Mouse (Mus musculus): ENCODE measurements around the gene Gas6. TPM values are rescaled to one million over a fixed set of nuclear protein-coding genes. Genes with fewer than 3 reads are reported as not detected.
A peak's percentile ranks its signal among the peaks of the same experiment; 100 is the strongest.

Gas6 gene
- polyA plus RNA-seq, 1 experiment from 2014 or later, result 43.5 TPM

GRCm38 (mm10) chr8:13428156-13428555 lies 66.1 kb downstream of the Gas6 start:
- no peak for TF ChIP-seq CTCF (IDR thresholded peaks at IDR 0.05; ENCODE audit: low read depth)
- Histone ChIP-seq H3K4me1 (ENCODE audit: insufficient read depth) (no peaks in the 10 kb centered on the region), H3K27me3 (ENCODE audit: insufficient read depth, low read length) (no peaks in the 10 kb centered on the region), H3K4me3 (ENCODE audit: low read depth, low read length) (no peak overlapping the region), H3K4me2 (no peak overlapping the region), H3K9ac (no peak overlapping the region), H3K27ac (ENCODE audit: low read depth) (no peak overlapping the region; the same call in 1 of the 2 replicates), H3K9me3 (ENCODE audit: low read depth, low read length) (no peaks in the 10 kb centered on the region), H3K36me3 (ENCODE audit: insufficient read depth) (no peaks in the 10 kb centered on the region)
- ATAC-seq (ENCODE audit: insufficient read depth) (no peak), DNase-seq (no peak)
- WGBS, result 77% methylated on average over 9 of the region's 9 CpGs

GRCm38 (mm10) chr8:13427351-13427750 lies 66.9 kb downstream of the Gas6 start:
- TF ChIP-seq CTCF (IDR thresholded peaks at IDR 0.05; ENCODE audit: low read depth), result no peak
- no peak overlapping the region for H3K4me2 ChIP-seq
- DNase-seq (peak; percentile 35), ATAC-seq (ENCODE audit: insufficient read depth) (no peak)
- no peaks in the 10 kb centered on the region for H3K27me3 ChIP-seq (ENCODE audit: insufficient read depth, low read length)
- H3K9me3 ChIP-seq (ENCODE audit: low read depth, low read length), result no peaks in the 10 kb centered on the region
- no peak overlapping the region for H3K9ac ChIP-seq
- H3K4me1 ChIP-seq (ENCODE audit: insufficient read depth), result no peaks in the 10 kb centered on the region
- 57% methylated on average over 6 of the region's 6 CpGs for WGBS
- H3K27ac ChIP-seq (ENCODE audit: low read depth), result no peak overlapping the region
- H3K4me3 ChIP-seq (ENCODE audit: low read depth, low read length), result no peak overlapping the region
- no peaks in the 10 kb centered on the region for H3K36me3 ChIP-seq (ENCODE audit: insufficient read depth)

GRCm38 (mm10) chr8:13420970-13421369 lies 73.3 kb downstream of the Gas6 start:
- Histone ChIP-seq H3K27me3 (ENCODE audit: insufficient read depth, low read length) (no peaks in the 10 kb centered on the region), H3K36me3 (ENCODE audit: insufficient read depth) (no peaks in the 10 kb centered on the region), H3K4me1 (ENCODE audit: insufficient read depth) (no peaks in the 10 kb centered on the region), H3K9ac (no peak overlapping the region), H3K27ac (ENCODE audit: low read depth) (no peak overlapping the region), H3K4me3 (ENCODE audit: low read depth, low read length) (no peak overlapping the region), H3K4me2 (no peak overlapping the region), H3K9me3 (ENCODE audit: low read depth, low read length) (no peaks in the 10 kb centered on the region)
- no peak for TF ChIP-seq CTCF (IDR thresholded peaks at IDR 0.05; ENCODE audit: low read depth)
- 89% methylated on average over 6 of the region's 6 CpGs for WGBS
- ATAC-seq (ENCODE audit: insufficient read depth), result no peak
- DNase-seq, result no peak

- Histone ChIP-seq H3K4me1 (ENCODE audit: insufficient read depth) (no peaks in the 10 kb centered on the region), H3K4me2 (no peak overlapping the region), H3K9ac (no peak overlapping the region), H3K36me3 (ENCODE audit: insufficient read depth) (no peaks in the 10 kb centered on the region), H3K9me3 (ENCODE audit: low read depth, low read length) (no peaks in the 10 kb centered on the region), H3K27ac (ENCODE audit: low read depth) (no peak overlapping the region), H3K27me3 (ENCODE audit: insufficient read depth, low read length) (no peaks in the 10 kb centered on the region), H3K4me3 (ENCODE audit: low read depth, low read length) (no peak overlapping the region)
- no peak for ATAC-seq (ENCODE audit: insufficient read depth)
- DNase-seq, result no peak
- TF ChIP-seq CTCF (IDR thresholded peaks at IDR 0.05; ENCODE audit: low read depth), result no peak
- WGBS, result 71% methylated on average over 2 of the region's 2 CpGs
Observed at GRCm38 (mm10) chr8:13419111-13419639, 75.1 kb downstream of the Gas6 start.

GRCm38 (mm10) chr8:13415879-13416278 lies 78.4 kb downstream of the Gas6 start:
- H3K27ac ChIP-seq (ENCODE audit: low read depth), result no peak overlapping the region
- H3K36me3 ChIP-seq (ENCODE audit: insufficient read depth), result no peaks in the 10 kb centered on the region
- no peak overlapping the region for H3K4me3 ChIP-seq (ENCODE audit: low read depth, low read length)
- H3K4me1 ChIP-seq (ENCODE audit: insufficient read depth), result no peaks in the 10 kb centered on the region
- H3K9ac ChIP-seq, result no peak overlapping the region
- 72% methylated on average over 10 of the region's 10 CpGs for WGBS
- DNase-seq (no peak), ATAC-seq (ENCODE audit: insufficient read depth) (no peak)
- no peaks in the 10 kb centered on the region for H3K9me3 ChIP-seq (ENCODE audit: low read depth, low read length)
- no peak overlapping the region for H3K4me2 ChIP-seq
- no peaks in the 10 kb centered on the region for H3K27me3 ChIP-seq (ENCODE audit: insufficient read depth, low read length)
- TF ChIP-seq CTCF (IDR thresholded peaks at IDR 0.05; ENCODE audit: low read depth), result no peak

Other genes starting within 250 kb of the Gas6 start
- gene Adprhl1, start 240.3 kb downstream of the Gas6 start, polyA plus RNA-seq (2014; fragmentation: Nextera tagmentation; extraction: Ambion mirVana), result 1.6 TPM in 1 of 2 replicates, not detected in the other
- 26.2 TPM in 2 replicates for gene Dcun1d2, start 206.4 kb downstream of the Gas6 start, polyA plus RNA-seq (2014; fragmentation: Nextera tagmentation; extraction: Ambion mirVana)
- gene Tmco3, start 206.3 kb downstream of the Gas6 start, polyA plus RNA-seq (2014; fragmentation: Nextera tagmentation; extraction: Ambion mirVana), result 36.8 and 44.0 TPM in 2 replicates
- gene Tfdp1, start 155.7 kb downstream of the Gas6 start, polyA plus RNA-seq (2014; fragmentation: Nextera tagmentation; extraction: Ambion mirVana), result 216 and 219 TPM in 2 replicates
- not detected in 2 replicates for gene Atp4b, start 97.7 kb downstream of the Gas6 start, polyA plus RNA-seq (2014; fragmentation: Nextera tagmentation; extraction: Ambion mirVana)
- gene Grk1, start 89.4 kb downstream of the Gas6 start, polyA plus RNA-seq (2014; fragmentation: Nextera tagmentation; extraction: Ambion mirVana), result not detected in 2 replicates
- 0.59 and 0.95 TPM in 2 replicates for gene Tmem255b, start 59.3 kb downstream of the Gas6 start, polyA plus RNA-seq (2014; fragmentation: Nextera tagmentation; extraction: Ambion mirVana)
- not detected in 2 replicates for gene 1700029H14Rik, start 68.0 kb upstream of the Gas6 start, polyA plus RNA-seq (2014; fragmentation: Nextera tagmentation; extraction: Ambion mirVana)
- 41.7 and 48.1 TPM in 2 replicates for gene Rasa3, start 183.1 kb upstream of the Gas6 start, polyA plus RNA-seq (2014; fragmentation: Nextera tagmentation; extraction: Ambion mirVana)
- 0.37 TPM in 1 of 2 replicates, not detected in the other for gene Cfap97d2, start 211.4 kb upstream of the Gas6 start, polyA plus RNA-seq (2014; fragmentation: Nextera tagmentation; extraction: Ambion mirVana)

Measured in lung, embryonic 14.5 days (tissue).